Comparison of ENCODE assay signal across 15 mouse cellular contexts in genomic region chr4:107333514-107333913, GRCm38 (mm10). TPM values are rescaled to one million over a fixed set of nuclear protein-coding genes. Genes with fewer than 3 reads are reported as not detected.
DNase-seq lines count a peak whose midpoint lies in the region; ATAC-seq and TF ChIP-seq lines count a peak whose summit lies in the region.
"Had no signal": no experiment of that assay in that cellular context is flagged by ENCODE, and none has a peak within 500 bp of the region (broad histone marks: within the 10 kb centered on the region; RNA-seq: fewer than 3 reads in every experiment).

No protein-coding gene starts in this region.

- no peak overlapping the region for H3K9ac ChIP-seq in kidney, postnatal 0 days (ENCODE audit: low read depth, low read length)
- no peak overlapping the region for H3K9ac ChIP-seq in kidney, embryonic 14.5 days (ENCODE audit: low read depth, low read length)
- no peak overlapping the region for H3K9ac ChIP-seq in ES-Bruce4 (ENCODE audit: low read depth, poor library complexity, severe bottlenecking)
- H3K9ac ChIP-seq: embryonic facial prominence, embryonic 13.5 days; kidney, embryonic 15.5 days had no signal

- TF ChIP-seq EP300 in ES-Bruce4 (IDR thresholded peaks at IDR 0.05; ENCODE audit: insufficient read depth, low read depth, low read length) = no peak

- TF ChIP-seq CTCF in kidney, postnatal 0 days (IDR thresholded peaks at IDR 0.05; ENCODE audit: low read depth) = peak; percentile 31; the same call in 1 of the 2 replicates
- peak; percentile 35 for TF ChIP-seq CTCF in ES-Bruce4 (IDR thresholded peaks at IDR 0.05; ENCODE audit: low read depth, low read length)

- no peak overlapping the region for H3K4me3 ChIP-seq in kidney, postnatal 0 days (replicated peaks; ENCODE audit: low read depth, low read length)
- no peak overlapping the region for H3K4me3 ChIP-seq in kidney, embryonic 14.5 days (ENCODE audit: low read length)
- no peak overlapping the region for H3K4me3 ChIP-seq in ES-Bruce4 (ENCODE audit: low read depth, low read length)
- H3K4me3 ChIP-seq: embryonic facial prominence, embryonic 13.5 days; hindbrain, embryonic 10.5 days; kidney, embryonic 15.5 days had no signal

- H3K4me1 ChIP-seq in kidney, postnatal 0 days (replicated peaks; ENCODE audit: insufficient read depth, low read length) = no peaks in the 10 kb centered on the region
- no peaks in the 10 kb centered on the region for H3K4me1 ChIP-seq in kidney, embryonic 14.5 days (ENCODE audit: control insufficient read depth, insufficient read depth, low read length)
- no peaks in the 10 kb centered on the region for H3K4me1 ChIP-seq in ES-Bruce4 (ENCODE audit: control insufficient read depth, insufficient read depth, low read length)
- H3K4me1 ChIP-seq: embryonic facial prominence, embryonic 13.5 days; hindbrain, embryonic 10.5 days had no signal

- H3K27me3 ChIP-seq in kidney, postnatal 0 days (ENCODE audit: insufficient read depth, low read length) = no peaks in the 10 kb centered on the region
- no peaks in the 10 kb centered on the region for H3K27me3 ChIP-seq in kidney, embryonic 14.5 days (ENCODE audit: control insufficient read depth, insufficient read depth, low read length)
- no peaks in the 10 kb centered on the region for H3K27me3 ChIP-seq in ES-Bruce4 (ENCODE audit: control insufficient read depth, insufficient read depth, low read length, poor library complexity, severe bottlenecking)
- H3K27me3 ChIP-seq: embryonic facial prominence, embryonic 13.5 days; kidney, embryonic 15.5 days had no signal

- no peak overlapping the region for H3K4me2 ChIP-seq in kidney, postnatal 0 days (ENCODE audit: low read length)
- no peak overlapping the region for H3K4me2 ChIP-seq in kidney, embryonic 14.5 days (replicated peaks; ENCODE audit: low read depth, low read length)
- H3K4me2 ChIP-seq: embryonic facial prominence, embryonic 13.5 days; kidney, embryonic 15.5 days had no signal

- H3K36me3 ChIP-seq in kidney, postnatal 0 days (ENCODE audit: insufficient read depth, low read length) = no peaks in the 10 kb centered on the region
- H3K36me3 ChIP-seq in kidney, embryonic 14.5 days (ENCODE audit: control insufficient read depth, insufficient read depth, low read length) = peaks cover 2% of the 10 kb centered on the region; the same call in 1 of the 2 replicates
- H3K36me3 ChIP-seq in ES-Bruce4 (ENCODE audit: control insufficient read depth, insufficient read depth, low read length, poor library complexity, severe bottlenecking) = no peaks in the 10 kb centered on the region

- no peak for DNase-seq in kidney, postnatal 0 days (ENCODE audit: low spot score)
- peak; percentile 24 for DNase-seq in 416B (ENCODE audit: low read depth)
- DNase-seq in naive thymus-derived CD4-positive, alpha-beta T cell, adult 2 months (ENCODE audit: low read depth) = peak; percentile 33
- no peak for DNase-seq in layer of hippocampus, postnatal 10 days (ENCODE audit: low spot score in 2 of 2)
- DNase-seq in cerebellum, adult 8-10 months = no peak
- DNase-seq: cerebellum, postnatal 14 days; right cerebral cortex, postnatal 4 days had no signal

- TF ChIP-seq POLR2A in ES-Bruce4 (IDR thresholded peaks at IDR 0.05; ENCODE audit: insufficient read depth, low read length) = no peak

- H3K27ac ChIP-seq in kidney, postnatal 0 days = no peak overlapping the region
- no peak overlapping the region for H3K27ac ChIP-seq in kidney, embryonic 14.5 days (ENCODE audit: low read depth, low read length)
- H3K27ac ChIP-seq in ES-Bruce4 (ENCODE audit: insufficient read depth, low read length) = peak overlapping the region; percentile 25
- H3K27ac ChIP-seq: embryonic facial prominence, embryonic 13.5 days; hindbrain, embryonic 10.5 days; kidney, embryonic 15.5 days had no signal

- 95% methylated on average over 4 of the region's 4 CpGs for WGBS in kidney, postnatal 0 days
- WGBS in kidney, embryonic 14.5 days = 92% methylated on average over 4 of the region's 4 CpGs

- no peak for ATAC-seq in kidney, postnatal 0 days (replicated peaks; ENCODE audit: low FRiP score, low read depth)
- ATAC-seq in kidney, embryonic 14.5 days (ENCODE audit: low FRiP score, low TSS enrichment) = no peak
- ATAC-seq: forebrain, embryonic 16.5 days had no signal

- H3K9me3 ChIP-seq in kidney, postnatal 0 days (replicated peaks; ENCODE audit: low read length) = no peaks in the 10 kb centered on the region
- no peaks in the 10 kb centered on the region for H3K9me3 ChIP-seq in kidney, embryonic 14.5 days (ENCODE audit: control insufficient read depth, low read length)
- peaks cover 2% of the 10 kb centered on the region; the same call in 1 of the 2 replicates for H3K9me3 ChIP-seq in ES-Bruce4 (replicated peaks; ENCODE audit: control insufficient read depth, insufficient read depth, low read length, poor library complexity, severe bottlenecking)
- H3K9me3 ChIP-seq: embryonic facial prominence, embryonic 13.5 days; hindbrain, embryonic 10.5 days; kidney, embryonic 15.5 days had no signal

RNA-seq across cellular contexts. Expression of gene Yipf1, which starts 19.4 kb away (rescaled TPM):
- polyA plus RNA-seq in kidney, postnatal 0 days (2015; fragmentation: Nextera tagmentation; extraction: Ambion mirVana) = 67.5 and 68.8 TPM in 2 replicates
- polyA plus RNA-seq in kidney, embryonic 14.5 days (2014; fragmentation: Nextera tagmentation; extraction: Ambion mirVana) = 44.6 and 51.4 TPM in 2 replicates
- polyA plus RNA-seq in ES-Bruce4 (2011; ENCODE audit: insufficient read depth, insufficient read length, low read depth, missing spikeins) = 24.5 and 26.6 TPM in 2 replicates
- 10 to 100 TPM; 46.9 to 49.1 TPM for total RNA-seq in layer of hippocampus, postnatal 10 days (2021)

RNA-seq across cellular contexts. Expression of gene Dio1, which starts 26.5 kb away (rescaled TPM):
- 2.3 and 3.1 TPM in 2 replicates for polyA plus RNA-seq in kidney, postnatal 0 days (2015; fragmentation: Nextera tagmentation; extraction: Ambion mirVana)
- 0.38 TPM in 1 of 2 replicates, not detected in the other for polyA plus RNA-seq in kidney, embryonic 14.5 days (2014; fragmentation: Nextera tagmentation; extraction: Ambion mirVana)
- polyA plus RNA-seq in ES-Bruce4 (2011; ENCODE audit: insufficient read depth, insufficient read length, low read depth, missing spikeins) = not detected in 2 replicates
- not detected for total RNA-seq in layer of hippocampus, postnatal 10 days (2021)
- total RNA-seq: granulocyte monocyte progenitor cell, adult 5-6 weeks; left cerebral cortex, postnatal 25 days had no signal
- polyA plus RNA-seq: embryonic facial prominence, embryonic 13.5 days; forebrain, embryonic 16.5 days; hindbrain, embryonic 10.5 days had no signal

RNA-seq across cellular contexts. Expression of gene Ndc1, which starts 34.1 kb away (rescaled TPM):
- 19.0 and 21.1 TPM in 2 replicates for polyA plus RNA-seq in kidney, postnatal 0 days (2015; fragmentation: Nextera tagmentation; extraction: Ambion mirVana)
- 26.4 and 48.9 TPM in 2 replicates for polyA plus RNA-seq in kidney, embryonic 14.5 days (2014; fragmentation: Nextera tagmentation; extraction: Ambion mirVana)
- polyA plus RNA-seq in ES-Bruce4 (2011; ENCODE audit: insufficient read depth, insufficient read length, low read depth, missing spikeins) = 77.2 and 87.4 TPM in 2 replicates
- 10 to 100 TPM; 17.2 to 17.6 TPM for total RNA-seq in layer of hippocampus, postnatal 10 days (2021)

Comparison
In these comparisons a context has a peak if more than half of its experiments do, and no peak if none do; other contexts are left out.
1. DNase-seq: peak in 416B (single experiment) and naive thymus-derived CD4-positive, alpha-beta T cell, adult 2 months (single experiment); none in kidney, postnatal 0 days (single experiment), layer of hippocampus, postnatal 10 days (0 of 2) and cerebellum, adult 8-10 months (single experiment).